ENCODE assay signal across 8 mouse cellular contexts in the genomic region with DNA sequence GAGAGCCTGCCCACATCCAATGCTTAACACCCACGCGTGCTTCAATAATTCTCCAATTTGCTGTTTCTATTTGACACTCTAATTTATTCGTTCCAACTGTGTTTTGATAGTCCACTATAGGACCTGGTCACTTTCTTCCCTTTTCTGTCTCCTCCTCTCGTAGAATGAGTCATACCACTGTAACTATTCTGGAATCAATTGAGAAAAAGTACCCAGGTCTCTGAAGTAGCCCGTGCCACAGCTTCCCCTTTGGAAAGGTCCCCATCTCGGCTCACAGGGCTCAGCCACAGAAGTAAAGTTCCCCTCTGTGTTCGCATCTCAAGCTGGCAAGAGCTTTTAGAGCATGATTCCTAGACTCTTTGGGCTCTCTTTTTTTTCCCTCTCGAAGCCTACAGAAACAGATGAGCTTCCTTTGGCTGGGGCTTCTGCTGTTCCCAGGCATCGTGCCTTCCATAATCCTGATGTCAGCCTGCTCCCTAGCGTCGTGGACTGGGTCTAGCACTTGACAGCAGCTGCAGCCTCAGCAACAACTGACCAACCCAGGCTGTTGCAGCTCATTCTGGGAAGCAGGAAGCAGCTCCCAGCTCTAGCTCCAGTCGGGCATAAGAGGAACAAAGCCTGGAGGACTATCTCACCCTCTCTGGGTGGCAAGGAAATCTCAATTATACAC. TPM values are rescaled to one million over a fixed set of nuclear protein-coding genes. Genes with fewer than 3 reads are reported as not detected.
A peak's percentile ranks its signal among the peaks of the same experiment; 100 is the strongest.
DNase-seq lines count a peak whose midpoint lies in the region; ATAC-seq and TF ChIP-seq lines count a peak whose summit lies in the region.

No protein-coding gene starts in this region.

- H3K79me2 ChIP-seq in liver, adult 2 months (ENCODE audit: control insufficient read depth, insufficient read depth, low read length), result no peaks in the 10 kb centered on the region

- H3K36me3 ChIP-seq in liver, adult 2 months (ENCODE audit: control insufficient read depth, insufficient read depth, low read length), result no peaks in the 10 kb centered on the region
- H3K36me3 ChIP-seq in liver, embryonic 12.5 days, result no peaks in the 10 kb centered on the region
- no peaks in the 10 kb centered on the region for H3K36me3 ChIP-seq in forebrain, embryonic 12.5 days (replicated peaks)
- H3K36me3 ChIP-seq in heart, embryonic 16.5 days (ENCODE audit: control insufficient read depth, insufficient read depth), result no peaks in the 10 kb centered on the region
- H3K36me3 ChIP-seq in lung, embryonic 14.5 days (ENCODE audit: insufficient read depth), result no peaks in the 10 kb centered on the region

- no peak for ATAC-seq in liver, embryonic 12.5 days
- peak; percentile 73 for ATAC-seq in forebrain, embryonic 12.5 days (ENCODE audit: low FRiP score)
- ATAC-seq in heart, embryonic 16.5 days (replicated peaks; ENCODE audit: extremely low read depth, insufficient read depth, low FRiP score), result peak; percentile 85
- peak; percentile 83; the same call in 1 of the 2 replicates for ATAC-seq in lung, embryonic 14.5 days (ENCODE audit: insufficient read depth)
- no peak for ATAC-seq in activated CD4-positive, CD25-positive, alpha-beta regulatory T cell, adult 4 months

- H3K4me2 ChIP-seq in liver, embryonic 12.5 days, result no peak overlapping the region
- no peak overlapping the region for H3K4me2 ChIP-seq in forebrain, embryonic 12.5 days
- H3K4me2 ChIP-seq in heart, embryonic 16.5 days (ENCODE audit: low read depth, low read length), result peak overlapping the region; percentile 31; the same call in 1 of the 2 replicates
- no peak overlapping the region for H3K4me2 ChIP-seq in lung, embryonic 14.5 days

- H3K4me3 ChIP-seq in liver, adult 2 months (ENCODE audit: insufficient read depth, low read depth, low read length), result no peak overlapping the region
- no peak overlapping the region for H3K4me3 ChIP-seq in liver, embryonic 12.5 days
- H3K4me3 ChIP-seq in forebrain, embryonic 12.5 days (replicated peaks), result no peak overlapping the region
- no peak overlapping the region for H3K4me3 ChIP-seq in heart, embryonic 16.5 days (ENCODE audit: low read length)
- H3K4me3 ChIP-seq in lung, embryonic 14.5 days (ENCODE audit: low read depth, low read length), result no peak overlapping the region

- DNase-seq in liver, adult 2 months (ENCODE audit: extremely low read depth, low read depth, low spot score), result no peak
- peak; percentile 68 for DNase-seq in layer of hippocampus, adult 11-12 months (ENCODE audit: low spot score)
- DNase-seq in lung, embryonic 14.5 days, result peak; percentile 88
- peak; percentile 95 for DNase-seq in retina, postnatal 1 day

- 57% methylated on average over 12 of the region's 12 CpGs for WGBS in liver, adult 2 months
- WGBS in liver, embryonic 12.5 days (ENCODE audit: insufficient replicate concordance), result 28% methylated on average over 12 of the region's 12 CpGs
- 44% methylated on average over 12 of the region's 12 CpGs for WGBS in forebrain, embryonic 12.5 days
- WGBS in heart, embryonic 16.5 days, result 37% methylated on average over 12 of the region's 12 CpGs
- 37% methylated on average over 12 of the region's 12 CpGs for WGBS in lung, embryonic 14.5 days

- H3K27ac ChIP-seq in liver, adult 2 months (replicated peaks; ENCODE audit: insufficient read depth, low read depth, low read length), result no peak overlapping the region
- H3K27ac ChIP-seq in liver, embryonic 12.5 days, result no peak overlapping the region
- no peak overlapping the region for H3K27ac ChIP-seq in forebrain, embryonic 12.5 days
- no peak overlapping the region for H3K27ac ChIP-seq in heart, embryonic 16.5 days (ENCODE audit: low read length)
- H3K27ac ChIP-seq in lung, embryonic 14.5 days (ENCODE audit: low read depth), result no peak overlapping the region

- no peak for TF ChIP-seq POLR2A in liver, adult 2 months (IDR thresholded peaks at IDR 0.05; ENCODE audit: extremely low read depth, insufficient read depth, low read length)

- peak; percentile 32; the same call in 1 of the 2 replicates for TF ChIP-seq CTCF in liver, adult 2 months (IDR thresholded peaks at IDR 0.05; ENCODE audit: low read depth, low read length)
- peak; percentile 80 for TF ChIP-seq CTCF in lung, embryonic 14.5 days (IDR thresholded peaks at IDR 0.05; ENCODE audit: low read depth)

- H3K4me1 ChIP-seq in liver, adult 2 months (ENCODE audit: control insufficient read depth, insufficient read depth, low read length), result no peaks in the 10 kb centered on the region
- H3K4me1 ChIP-seq in liver, embryonic 12.5 days, result no peaks in the 10 kb centered on the region
- H3K4me1 ChIP-seq in forebrain, embryonic 12.5 days, result peaks cover 36% of the 10 kb centered on the region
- peaks cover 19% of the 10 kb centered on the region for H3K4me1 ChIP-seq in heart, embryonic 16.5 days (ENCODE audit: control insufficient read depth, insufficient read depth, low read length)
- 0 out of 2 replicates have a peak, but pooled peaks cover 4% of the 10 kb centered on the region for H3K4me1 ChIP-seq in lung, embryonic 14.5 days (ENCODE audit: insufficient read depth)

- no peaks in the 10 kb centered on the region for H3K9me3 ChIP-seq in liver, embryonic 12.5 days (replicated peaks)
- H3K9me3 ChIP-seq in forebrain, embryonic 12.5 days, result no peaks in the 10 kb centered on the region
- no peaks in the 10 kb centered on the region for H3K9me3 ChIP-seq in heart, embryonic 16.5 days (replicated peaks; ENCODE audit: control insufficient read depth, low read length)
- H3K9me3 ChIP-seq in lung, embryonic 14.5 days (ENCODE audit: low read depth, low read length), result no peaks in the 10 kb centered on the region

- H3K9ac ChIP-seq in liver, adult 2 months (ENCODE audit: low read depth, low read length), result no peak overlapping the region
- H3K9ac ChIP-seq in liver, embryonic 12.5 days, result no peak overlapping the region
- H3K9ac ChIP-seq in forebrain, embryonic 12.5 days, result no peak overlapping the region
- H3K9ac ChIP-seq in heart, embryonic 16.5 days (ENCODE audit: low read length), result no peak overlapping the region
- H3K9ac ChIP-seq in lung, embryonic 14.5 days, result no peak overlapping the region

- H3K27me3 ChIP-seq in liver, adult 2 months (ENCODE audit: control insufficient read depth, insufficient read depth, low read length), result no peaks in the 10 kb centered on the region
- H3K27me3 ChIP-seq in liver, embryonic 12.5 days (replicated peaks), result no peaks in the 10 kb centered on the region
- peaks cover 9% of the 10 kb centered on the region; the same call in 1 of the 2 replicates for H3K27me3 ChIP-seq in forebrain, embryonic 12.5 days
- 0 out of 2 replicates have a peak, but pooled peaks cover 2% of the 10 kb centered on the region for H3K27me3 ChIP-seq in heart, embryonic 16.5 days (ENCODE audit: control insufficient read depth, insufficient read depth, low read length)
- H3K27me3 ChIP-seq in lung, embryonic 14.5 days (ENCODE audit: insufficient read depth, low read length), result peaks cover 5% of the 10 kb centered on the region; the same call in 1 of the 2 replicates

RNA-seq across cellular contexts. Expression of a gene that starts 47.3 kb away (rescaled TPM):
- not detected in 2 replicates for total RNA-seq in liver, adult 2 months (2014; rRNA removed)
- polyA plus RNA-seq in liver, adult 2 months (2012; rRNA removed), result not detected in 2 replicates
- 0.05 TPM in 1 of 2 replicates, not detected in the other for polyA plus RNA-seq in liver, embryonic 12.5 days (2016; fragmentation: Nextera tagmentation; extraction: Ambion mirVana)
- 0.28 and 0.37 TPM in 2 replicates for polyA plus RNA-seq in forebrain, embryonic 12.5 days (2016; fragmentation: Nextera tagmentation; extraction: Ambion mirVana)
- polyA plus RNA-seq in heart, embryonic 16.5 days (2015; fragmentation: Nextera tagmentation; extraction: Ambion mirVana), result 0.50 and 0.77 TPM in 2 replicates
- polyA plus RNA-seq in lung, embryonic 14.5 days (2014; fragmentation: Nextera tagmentation; extraction: Ambion mirVana), result not detected in 2 replicates
- not detected for polyA plus RNA-seq in activated CD4-positive, CD25-positive, alpha-beta regulatory T cell, adult 4 months (2017; shearing (Covaris generic))

Comparison
In these comparisons a context has a peak if more than half of its experiments do, and no peak if none do; other contexts are left out.
1. ATAC-seq: peak in forebrain, embryonic 12.5 days (single experiment), heart, embryonic 16.5 days (single experiment) and lung, embryonic 14.5 days (single experiment); none in liver, embryonic 12.5 days (single experiment) and activated CD4-positive, CD25-positive, alpha-beta regulatory T cell, adult 4 months (single experiment).